1 mouse cellular context compared by ENCODE assay signal in genomic region chr11:55116004-55116403, GRCm38 (mm10).
A peak's percentile ranks its signal among the peaks of the same experiment; 100 is the strongest.
TF ChIP-seq lines count a peak whose summit lies in the region.

No protein-coding gene starts in this region.

TF ChIP-seq in MEL, 35 proteins besides CTCF, POLR2A, EP300 and RAD21:
- TF ChIP-seq UBTF (IDR thresholded peaks at IDR 0.05; ENCODE audit: borderline replicate concordance, insufficient read depth, low read depth, low read length) (no peak), JUND (IDR thresholded peaks at IDR 0.05; ENCODE audit: low read depth, low read length) (peak; percentile 61; the same call in 1 of the 2 replicates), CHD2 (IDR thresholded peaks at IDR 0.05; ENCODE audit: low read length) (no peak), MXI1 (IDR thresholded peaks at IDR 0.05; ENCODE audit: low read depth, low read length) (no peak), ETS1 (IDR thresholded peaks at IDR 0.05; ENCODE audit: low read depth, low read length) (peak; percentile 45; the same call in 1 of the 2 replicates), RCOR1 (IDR thresholded peaks at IDR 0.05; ENCODE audit: low read depth, low read length) (0 out of 2 replicates have a peak, but pooled peaks have one; percentile 12), MYC (IDR thresholded peaks at IDR 0.05; ENCODE audit: low read depth, low read length) (0 out of 2 replicates have a peak, but pooled peaks have one; percentile 36), GABPA (IDR thresholded peaks at IDR 0.05; ENCODE audit: low read depth, low read length) (no peak), ZKSCAN1 (IDR thresholded peaks at IDR 0.05; ENCODE audit: low read depth, low read length) (no peak), E2F4 (IDR thresholded peaks at IDR 0.05; ENCODE audit: borderline replicate concordance, low read depth, low read length) (no peak), NELFE (IDR thresholded peaks at IDR 0.05; ENCODE audit: low read depth, low read length) (no peak), POLR2AphosphoS5 (IDR thresholded peaks at IDR 0.05; ENCODE audit: borderline replicate concordance, low read depth, low read length) (no peak), MEF2A (IDR thresholded peaks at IDR 0.05; ENCODE audit: extremely low read depth, insufficient replicate concordance, low read depth, low read length, poor library complexity, severe bottlenecking) (no peak), ZNF384 (IDR thresholded peaks at IDR 0.05; ENCODE audit: low read depth, low read length) (no peak), TBP (IDR thresholded peaks at IDR 0.05; ENCODE audit: low read depth, low read length) (no peak), SIN3A (IDR thresholded peaks at IDR 0.05; ENCODE audit: low read length) (no peak), MAX (IDR thresholded peaks at IDR 0.05; ENCODE audit: low read length) (no peak), POLR2AphosphoS2 (IDR thresholded peaks at IDR 0.05; ENCODE audit: low read length) (no peak), USF2 (IDR thresholded peaks at IDR 0.05; ENCODE audit: borderline replicate concordance in 1 of 2, insufficient read depth in 1 of 2, low read depth in 1 of 2, low read length in 2 of 2) (no peak), MAZ (IDR thresholded peaks at IDR 0.05; ENCODE audit: low read depth, low read length) (no peak), HCFC1 (IDR thresholded peaks at IDR 0.05; ENCODE audit: low read depth, low read length) (0 out of 2 replicates have a peak, but pooled peaks have one; percentile 27), GATA1 (IDR thresholded peaks at IDR 0.05; ENCODE audit: low read depth, low read length) (peak; percentile 59; the same call in 1 of the 2 replicates), TCF12 (IDR thresholded peaks at IDR 0.05; ENCODE audit: low read depth, low read length) (no peak), KAT2A (conservative IDR thresholded peaks at IDR 0.05; ENCODE audit: low read depth, low read length) (no peak), BHLHE40 (IDR thresholded peaks at IDR 0.05; ENCODE audit: borderline replicate concordance, low read depth, low read length) (no peak), ELF1 (IDR thresholded peaks at IDR 0.05; ENCODE audit: low read depth, low read length) (no peak), TAL1 (IDR thresholded peaks at IDR 0.05; ENCODE audit: low read length) (no peak), ZC3H11A (IDR thresholded peaks at IDR 0.05; ENCODE audit: low read depth, low read length) (no peak), NRF1 (IDR thresholded peaks at IDR 0.05; ENCODE audit: insufficient read depth, low read depth, low read length, poor library complexity, severe bottlenecking) (no peak), SMC3 (IDR thresholded peaks at IDR 0.05; ENCODE audit: low read depth, low read length) (no peak)
